Mouse (Mus musculus): Measurements from ENCODE around the gene Dpagt1. TPM values are rescaled to one million over a fixed set of nuclear protein-coding genes. Genes with fewer than 3 reads are reported as not detected.
"Not testable (repeated sequence)": the region's sequence is repeated elsewhere in the genome, so short reads cannot be mapped to it uniquely, and the experiment has no call there.

Dpagt1 gene
- total RNA-seq, 2 experiments from 2014 or later: 14.8 to 14.9 TPM

- intact Hi-C loops (cut with DNase I): no loop called here
- DNase-seq (ENCODE audit: low spot score in 2 of 2): peak in 1 of 2 experiments; percentile 24
Observed at GRCm38 (mm10) chr9:44335331-44336092, 9.7 kb downstream of the Dpagt1 start.

DNA sequence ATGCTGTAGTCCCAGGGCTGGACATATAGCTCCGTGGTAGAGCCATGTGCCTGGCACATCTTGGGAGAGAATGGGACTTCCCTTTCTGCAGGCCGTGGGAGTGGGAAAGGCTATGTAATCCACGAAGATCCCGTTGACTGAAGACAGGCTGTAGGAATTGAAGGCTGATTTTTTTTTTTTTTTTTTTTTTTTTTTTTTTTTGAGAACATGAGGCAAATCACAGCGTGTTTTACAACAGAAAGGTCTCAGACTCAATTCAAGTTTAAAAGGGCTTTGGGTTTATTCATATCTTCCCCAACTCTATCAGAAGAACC lies 10.2 kb downstream of the Dpagt1 start:
- intact Hi-C loops (cut with DNase I): no loop called here
- DNase-seq (ENCODE audit: low spot score in 2 of 2): no peak

- DNase-seq (ENCODE audit: low spot score in 2 of 2); intact Hi-C loops (cut with DNase I): not testable (repeated sequence)
Observed at GRCm38 (mm10) chr9:44336513-44336912, 10.7 kb downstream of the Dpagt1 start.

GRCm38 (mm10) chr9:44336964-44337363 lies 11.1 kb downstream of the Dpagt1 start:
- DNase-seq (ENCODE audit: low spot score in 2 of 2): no peak
- intact Hi-C loops (cut with DNase I): no loop called here

GRCm38 (mm10) chr9:44337436-44338169 lies 11.8 kb downstream of the Dpagt1 start:
- DNase-seq (ENCODE audit: low spot score in 2 of 2): no peak
- intact Hi-C loops (cut with DNase I): no loop called here

GRCm38 (mm10) chr9:44338574-44338973 lies 12.8 kb downstream of the Dpagt1 start:
- intact Hi-C loops (cut with DNase I): no loop called here
- DNase-seq (ENCODE audit: low spot score in 2 of 2): no peak

GRCm38 (mm10) chr9:44341487-44341886 lies 15.7 kb downstream of the Dpagt1 start:
- intact Hi-C loops (cut with DNase I): no loop called here
- DNase-seq (ENCODE audit: low spot score in 2 of 2): no peak

DNA sequence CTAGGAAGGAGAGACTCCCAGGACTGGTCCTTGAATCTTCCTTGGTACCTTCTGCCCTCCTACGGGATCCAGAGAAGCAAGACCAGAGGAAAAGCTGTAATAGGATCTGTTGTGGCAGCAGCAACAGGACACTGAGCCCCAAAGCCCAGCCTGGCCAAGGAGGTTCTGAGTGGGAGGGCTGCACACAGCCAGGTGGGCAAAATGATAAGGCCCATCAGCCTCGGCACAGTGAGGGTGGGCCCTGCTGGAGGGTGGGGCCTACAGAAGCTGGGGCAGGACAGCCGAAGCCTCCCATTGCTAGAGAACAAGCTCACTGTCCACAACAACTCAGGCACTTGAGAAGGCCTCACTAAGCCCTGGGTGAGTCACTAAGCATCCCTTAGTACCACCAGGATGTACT lies 16.4 kb downstream of the Dpagt1 start:
- intact Hi-C loops (cut with DNase I): no loop called here
- DNase-seq (ENCODE audit: low spot score in 2 of 2): no peak

- no peak for DNase-seq (ENCODE audit: low spot score in 2 of 2)
- intact Hi-C loops (cut with DNase I): no loop called here
Observed at GRCm38 (mm10) chr9:44342605-44343004, 16.8 kb downstream of the Dpagt1 start.

- intact Hi-C loops (cut with DNase I): no loop called here
- DNase-seq (ENCODE audit: low spot score in 2 of 2): no peak
Observed at GRCm38 (mm10) chr9:44343290-44343689, 17.5 kb downstream of the Dpagt1 start.

- intact Hi-C loops (cut with DNase I): no loop called here
- DNase-seq (ENCODE audit: low spot score in 2 of 2): peak; percentile 85 to 87
Observed at GRCm38 (mm10) chr9:44343781-44344421, 18.1 kb downstream of the Dpagt1 start, which contains the start of gene Hmbs. Hmbs (minus strand) TSS chr9:44344228.

- intact Hi-C loops (cut with DNase I): no loop called here
- DNase-seq (ENCODE audit: low spot score in 2 of 2): no peak
Observed at GRCm38 (mm10) chr9:44345570-44346433, 20.0 kb downstream of the Dpagt1 start.

GRCm38 (mm10) chr9:44347166-44347565 lies 21.3 kb downstream of the Dpagt1 start:
- intact Hi-C loops (cut with DNase I): no loop called here

DNA sequence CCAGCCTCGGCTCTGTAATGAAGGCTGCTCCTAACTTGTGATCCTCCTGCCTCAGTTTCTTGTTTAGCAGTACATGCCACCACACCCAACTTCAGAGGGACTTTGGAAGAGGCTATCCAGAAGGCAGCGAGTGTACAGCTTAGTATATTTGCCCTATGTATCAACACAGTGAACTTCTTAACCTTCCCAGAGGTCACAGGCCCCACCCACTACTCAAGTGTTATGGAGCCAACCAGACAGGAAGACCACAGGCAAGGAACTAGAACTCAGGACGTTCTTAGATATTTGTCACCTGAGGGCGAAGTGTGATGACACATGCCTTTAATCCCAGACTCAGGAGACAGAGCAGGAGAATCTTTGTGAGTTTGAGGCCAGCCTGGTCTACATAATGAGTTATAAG lies 21.8 kb downstream of the Dpagt1 start:
- DNase-seq (ENCODE audit: low spot score in 2 of 2): no peak
- intact Hi-C loops (cut with DNase I): no loop called here

More at GRCm38 (mm10) chr9:44347166-44347565, 21.3 kb downstream of the Dpagt1 start:
- no peak for DNase-seq (ENCODE audit: low spot score in 2 of 2)

- intact Hi-C loops (cut with DNase I): no loop called here
- no peak for DNase-seq (ENCODE audit: low spot score in 2 of 2)
Observed at GRCm38 (mm10) chr9:44348546-44348945, 22.7 kb downstream of the Dpagt1 start.

- intact Hi-C loops (cut with DNase I): no loop called here
- DNase-seq (ENCODE audit: low spot score in 2 of 2): no peak
Observed at GRCm38 (mm10) chr9:44351396-44351795, 25.6 kb downstream of the Dpagt1 start.

GRCm38 (mm10) chr9:44352337-44352736 lies 26.5 kb downstream of the Dpagt1 start:
- no peak for DNase-seq (ENCODE audit: low spot score in 2 of 2)
- intact Hi-C loops (cut with DNase I): no loop called here

DNA sequence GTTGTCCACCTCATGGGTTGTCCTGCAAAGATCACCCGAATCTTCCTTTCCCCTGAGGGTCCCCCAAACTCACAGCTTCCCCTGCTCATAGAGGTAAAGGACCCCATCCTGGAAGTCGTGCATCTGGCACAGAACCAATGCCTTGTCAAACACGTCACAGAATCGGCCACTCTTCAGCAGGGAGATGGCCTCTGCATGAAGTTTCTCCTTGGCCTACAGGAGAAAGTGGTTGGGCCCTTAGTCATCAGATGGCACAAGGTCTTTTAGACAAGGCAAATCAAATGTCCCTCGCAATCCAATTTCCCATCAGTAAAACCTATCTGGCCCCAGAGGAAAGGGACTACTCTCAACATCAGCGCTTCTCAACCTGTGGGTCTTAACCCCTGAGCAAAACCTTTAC lies 27.3 kb downstream of the Dpagt1 start:
- intact Hi-C loops (cut with DNase I): no loop called here
- no peak for DNase-seq (ENCODE audit: low spot score in 2 of 2)

DNA sequence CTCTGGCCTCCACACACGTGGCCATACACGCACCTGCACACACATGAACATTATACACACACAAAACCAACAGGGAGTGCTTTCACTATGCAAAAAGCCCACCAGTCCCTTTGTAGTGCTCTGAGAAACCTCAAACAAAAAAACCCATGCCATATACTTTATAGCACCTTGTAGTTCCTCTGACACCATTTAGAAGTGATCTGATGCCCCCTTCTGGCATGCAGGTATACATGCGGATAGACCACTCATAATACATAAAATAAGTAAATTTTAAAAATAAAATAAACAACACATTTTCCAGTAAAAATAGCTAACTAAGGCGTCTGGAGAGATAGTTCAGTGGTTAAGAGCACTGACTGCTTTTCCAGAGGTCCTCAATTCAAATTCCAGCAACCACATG lies 31.4 kb downstream of the Dpagt1 start:
- DNase-seq (ENCODE audit: low spot score in 2 of 2): no peak
- intact Hi-C loops (cut with DNase I): no loop called here

Data from left cerebral cortex, postnatal 14 days (tissue).